Mouse (Mus musculus): ENCODE measurements around the gene Tatdn2. TPM values are rescaled to one million over a fixed set of nuclear protein-coding genes. Genes with fewer than 3 reads are reported as not detected.

Tatdn2 gene
- total RNA-seq (2023), result 10 to 100 TPM; 76.4 to 77.2 TPM

GRCm38 (mm10) chr6:113696582-113697221, at the start of gene Tatdn2:
TSS of gene Tatdn2 (plus strand) at chr6:113697050.

DNA sequence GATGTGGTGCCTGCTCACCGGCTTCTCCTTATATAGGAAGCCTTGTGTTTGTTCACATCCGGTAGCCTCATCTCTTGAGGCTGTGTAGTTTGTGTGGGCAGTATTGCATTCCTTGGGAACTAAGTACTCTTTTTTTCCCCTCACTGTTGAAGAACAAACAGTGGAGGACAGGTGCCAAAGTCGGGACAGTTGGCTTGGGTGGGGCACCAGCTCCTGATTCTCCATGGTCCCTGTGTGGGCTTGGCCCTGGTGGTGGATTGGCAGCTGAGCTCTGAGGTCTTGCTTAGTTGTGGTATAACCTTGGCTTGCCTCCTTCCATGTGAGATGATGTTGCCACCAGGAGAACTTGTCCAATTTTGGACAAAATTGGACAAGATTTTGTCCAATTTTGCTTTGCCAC, 23.0 kb downstream of the Tatdn2 start, which contains the start of gene Ghrl:
Ghrl (minus strand) TSS at position 3 of the 400 bp plus-strand sequence.

GRCm38 (mm10) chr6:113740236-113741217, 43.7 kb downstream of the Tatdn2 start, which contains the start of gene Sec13:
TSS of gene Sec13 (minus strand) at chr6:113740743.

Other genes with a start within 250 kb of the Tatdn2 start
- not detected for gene Il17re, start 238.6 kb upstream of the Tatdn2 start, total RNA-seq (2023)
- gene Il17rc, start 225.6 kb upstream of the Tatdn2 start, total RNA-seq (2023), result not detected
- 1 to 10 TPM; 2.2 to 2.3 TPM for gene Creld1, start 213.8 kb upstream of the Tatdn2 start, total RNA-seq (2023)
- not detected for gene Prrt3, start 195.1 kb upstream of the Tatdn2 start, total RNA-seq (2023)
- gene Emc3, start 165.4 kb upstream of the Tatdn2 start, total RNA-seq (2023), result 10 to 100 TPM; 41.9 to 44.7 TPM
- gene Fancd2, start 165.4 kb upstream of the Tatdn2 start, total RNA-seq (2023), result 10 to 100 TPM; 15.0 to 22.8 TPM
- gene Fancd2os, start 96.3 kb upstream of the Tatdn2 start, total RNA-seq (2023), result not detected
- gene Brk1, start 92.3 kb upstream of the Tatdn2 start, total RNA-seq (2023), result 100 to 1,000 TPM; 121 to 127 TPM
- 10 to 100 TPM; 20.1 to 20.6 TPM for gene Vhl, start 73.1 kb upstream of the Tatdn2 start, total RNA-seq (2023)
- gene Irak2, start 58.6 kb upstream of the Tatdn2 start, total RNA-seq (2023), result 10 to 100 TPM; 81.4 to 91.1 TPM
- not detected for gene Ghrl, start 22.8 kb downstream of the Tatdn2 start, total RNA-seq (2023)
- gene Sec13, start 43.7 kb downstream of the Tatdn2 start, total RNA-seq (2023), result 10 to 100 TPM; 69.4 to 70.0 TPM

All from neutrophil, adult 83 days (primary cell).